Mouse (Mus musculus): ENCODE data around the gene Exosc7. TPM values are rescaled to one million over a fixed set of nuclear protein-coding genes. Genes with fewer than 3 reads are reported as not detected.

The Exosc7 gene
- total RNA-seq (2021) = 10 to 100 TPM; 38.4 to 40.1 TPM

DNA sequence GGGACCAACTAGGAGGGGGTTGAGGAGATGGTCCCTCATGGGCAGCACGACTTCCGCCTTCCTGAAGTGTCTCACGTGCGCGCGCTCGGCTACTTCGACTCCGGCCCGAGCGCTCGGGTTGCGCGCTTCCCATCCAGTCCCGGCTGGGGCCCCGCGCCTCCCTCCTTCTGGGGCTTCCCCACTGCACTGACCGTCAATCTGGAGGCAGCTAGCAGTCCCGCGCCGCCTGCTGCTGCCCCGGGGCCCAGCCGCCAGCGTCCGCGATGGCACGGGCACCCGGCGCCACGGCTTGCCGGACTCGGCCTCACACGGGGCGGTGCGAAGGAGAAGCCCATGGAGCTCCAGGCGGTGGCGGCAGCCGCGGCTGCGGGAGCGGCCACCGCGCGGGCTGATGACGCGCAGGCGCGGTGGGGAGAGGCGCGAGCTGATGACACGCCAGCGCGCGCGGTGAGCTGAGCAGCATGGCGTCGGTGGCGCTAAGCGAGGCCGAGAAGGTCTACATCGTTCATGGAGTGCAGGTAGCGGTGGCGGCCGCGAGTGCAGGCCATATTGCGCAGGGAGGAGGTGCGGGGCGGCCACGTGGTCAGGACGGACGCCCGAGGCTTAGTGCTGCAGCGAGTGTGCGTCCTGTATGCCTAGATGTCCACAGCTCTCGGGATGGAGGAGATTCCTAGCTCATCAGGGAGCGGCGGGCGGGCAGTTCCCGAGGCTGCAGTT, at the start of gene Exosc7, which contains the start of gene Zdhhc3:
Exosc7 (plus strand) TSS at position 411 of the 717 bp plus-strand sequence.
Zdhhc3 (minus strand) TSS at position 401 of the 717 bp plus-strand sequence.
- intact Hi-C loops (cut with DNase I) = no loop called here
- peak; percentile 81 to 92 for DNase-seq (ENCODE audit: extremely low spot score in 1 of 2, low spot score in 2 of 2)

GRCm38 (mm10) chr9:123079149-123079548, 33.9 kb upstream of the Exosc7 start:
- DNase-seq (ENCODE audit: extremely low spot score in 1 of 2, low spot score in 2 of 2) = no peak
- intact Hi-C loops (cut with DNase I) = no loop called here

DNA sequence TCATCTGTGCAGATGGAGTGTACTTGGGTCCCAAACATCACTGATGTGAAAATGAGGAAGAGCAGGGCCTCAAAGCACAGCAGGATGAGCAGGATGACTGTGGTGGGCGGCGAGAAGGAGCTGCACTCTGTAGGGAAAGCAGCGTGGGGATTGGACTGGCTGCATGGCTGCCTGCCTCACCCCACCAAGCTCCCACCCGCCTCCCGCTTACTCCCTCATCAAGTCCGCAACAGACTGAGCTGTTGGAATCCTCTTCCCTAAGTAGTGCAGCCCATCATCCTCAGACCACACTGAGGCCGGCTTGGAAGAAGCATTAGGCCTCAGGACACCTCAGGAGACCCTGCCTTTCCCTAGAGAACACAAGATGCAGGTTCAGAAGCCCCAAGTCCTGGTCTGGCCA, 32.7 kb upstream of the Exosc7 start:
- no peak for DNase-seq (ENCODE audit: extremely low spot score in 1 of 2, low spot score in 2 of 2)
- intact Hi-C loops (cut with DNase I) = no loop called here

DNA sequence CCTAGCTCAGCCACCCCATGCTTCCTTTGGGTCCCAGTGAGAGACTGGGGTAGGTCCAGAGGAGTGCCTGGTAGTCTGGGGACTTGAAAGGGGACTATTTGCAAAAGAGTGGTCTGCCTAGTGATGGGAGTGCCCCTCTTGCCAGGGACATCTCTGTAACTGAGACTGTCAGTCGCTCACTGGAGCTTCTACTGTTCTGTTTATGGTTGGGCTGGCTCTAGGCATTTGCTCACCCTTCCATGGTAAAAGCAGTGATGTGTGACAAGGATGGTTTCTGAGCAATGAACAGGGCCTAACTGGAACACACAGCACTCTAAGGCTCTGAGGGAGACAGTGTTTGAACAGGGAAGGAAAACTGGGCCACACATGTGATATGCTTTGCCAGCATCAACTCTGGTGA, 32.2 kb upstream of the Exosc7 start:
- intact Hi-C loops (cut with DNase I) = no loop called here
- DNase-seq (ENCODE audit: extremely low spot score in 1 of 2, low spot score in 2 of 2) = no peak

DNA sequence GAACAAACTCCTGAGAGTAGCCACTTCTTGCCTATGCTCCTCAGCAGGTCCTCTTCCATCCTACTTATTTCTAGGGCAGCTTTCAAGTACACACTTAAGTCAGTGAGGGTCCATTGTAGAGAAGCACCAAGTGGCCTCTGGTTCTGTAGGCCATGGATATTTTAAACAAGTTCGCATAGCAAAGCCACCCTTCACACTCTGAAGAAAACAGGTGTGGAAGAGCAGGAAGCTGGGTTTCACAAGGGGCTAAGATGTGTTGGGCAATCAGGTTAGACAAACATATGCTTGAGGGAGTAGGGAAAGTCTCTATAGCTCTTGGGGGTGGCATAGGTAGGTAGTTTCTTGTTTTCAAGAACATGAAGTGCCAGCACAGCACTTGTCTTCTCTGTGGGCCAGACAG, 27.6 kb upstream of the Exosc7 start:
- no peak for DNase-seq (ENCODE audit: extremely low spot score in 1 of 2, low spot score in 2 of 2)
- intact Hi-C loops (cut with DNase I) = no loop called here

GRCm38 (mm10) chr9:123087558-123087957, 25.5 kb upstream of the Exosc7 start:
- DNase-seq (ENCODE audit: extremely low spot score in 1 of 2, low spot score in 2 of 2) = no peak
- intact Hi-C loops (cut with DNase I) = no loop called here

GRCm38 (mm10) chr9:123090844-123091243, 22.2 kb upstream of the Exosc7 start:
- intact Hi-C loops (cut with DNase I) = no loop called here
- no peak for DNase-seq (ENCODE audit: extremely low spot score in 1 of 2, low spot score in 2 of 2)

DNA sequence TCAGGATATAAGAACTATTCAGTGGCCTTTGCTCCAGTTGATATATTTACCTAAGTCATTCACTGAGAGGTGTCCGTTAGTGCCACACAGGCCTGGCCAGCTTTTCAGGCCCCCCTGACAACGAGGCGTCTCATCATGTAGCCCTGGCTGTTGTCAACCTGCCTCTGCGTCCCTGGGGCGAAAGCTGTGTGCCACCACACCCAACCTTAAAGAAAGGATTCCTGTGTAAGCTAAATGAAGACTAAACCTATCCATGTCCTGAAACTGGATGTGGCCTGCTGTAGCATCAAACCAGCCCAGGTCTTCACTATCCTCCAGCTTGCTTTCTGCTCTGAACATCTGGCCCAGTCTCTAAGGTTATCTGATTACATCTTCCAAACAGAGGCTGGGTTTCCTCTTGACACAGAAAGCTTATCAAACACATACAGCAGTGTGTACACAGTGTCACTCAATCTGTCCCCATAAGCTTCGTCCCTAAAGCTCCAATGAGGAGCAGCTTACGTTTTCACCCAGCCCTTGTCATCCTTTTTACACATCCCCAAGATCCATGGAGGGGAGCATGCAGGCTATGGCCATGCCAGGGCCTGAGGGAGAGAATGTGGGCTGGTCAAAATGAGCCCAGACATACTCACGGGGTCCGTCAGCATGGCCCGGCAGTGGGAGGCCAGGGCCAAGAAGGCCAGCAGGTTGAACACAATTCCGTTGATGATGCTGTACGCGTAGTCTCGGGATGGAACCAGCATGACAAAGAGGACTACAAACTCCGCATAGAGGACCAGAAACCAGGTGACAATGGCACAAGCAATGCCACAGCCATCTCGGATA, 13.2 kb upstream of the Exosc7 start:
- DNase-seq (ENCODE audit: extremely low spot score in 1 of 2, low spot score in 2 of 2) = no peak
- intact Hi-C loops (cut with DNase I) = no loop called here

DNA sequence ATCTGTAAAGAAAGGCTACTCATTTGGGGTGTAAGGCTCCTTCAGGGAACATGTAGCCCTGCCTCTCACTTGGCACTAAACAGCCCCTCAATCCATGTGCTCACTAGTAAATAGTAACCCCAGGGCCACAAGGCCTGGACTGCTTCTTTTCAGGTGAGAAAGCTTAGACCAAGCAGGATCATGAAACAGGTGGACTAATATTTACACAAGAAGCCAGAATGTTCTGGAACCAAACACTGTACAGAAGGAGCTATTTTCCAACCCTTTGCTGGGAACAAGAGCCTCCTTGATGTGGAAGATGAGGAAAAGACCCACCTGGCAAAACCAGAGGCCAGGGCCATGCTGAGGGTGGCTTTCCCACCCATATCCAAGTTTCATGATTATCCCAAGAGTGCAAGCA, 9.6 kb upstream of the Exosc7 start:
- no peak for DNase-seq (ENCODE audit: extremely low spot score in 1 of 2, low spot score in 2 of 2)
- intact Hi-C loops (cut with DNase I) = no loop called here

DNA sequence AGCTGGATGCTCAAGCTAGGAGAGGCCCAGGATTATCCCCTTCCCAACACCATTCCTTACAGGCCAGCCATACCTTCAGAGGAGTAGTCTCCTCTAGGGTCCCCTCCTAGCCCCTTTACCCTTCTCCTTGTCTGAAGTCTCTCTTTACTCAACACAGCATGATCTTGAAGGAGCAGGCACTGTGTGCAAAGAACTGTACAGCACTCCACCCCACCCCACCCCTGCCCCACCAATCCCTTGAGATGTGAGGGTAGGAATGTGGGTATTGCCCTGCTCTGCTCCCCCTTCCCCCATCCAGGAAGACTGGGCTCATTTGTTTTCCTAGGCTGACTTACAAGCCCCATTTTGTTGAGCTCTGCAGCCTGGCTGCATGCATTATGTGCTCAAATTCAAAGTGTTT, 8.7 kb upstream of the Exosc7 start:
- DNase-seq (ENCODE audit: extremely low spot score in 1 of 2, low spot score in 2 of 2) = no peak
- intact Hi-C loops (cut with DNase I) = no loop called here

DNA sequence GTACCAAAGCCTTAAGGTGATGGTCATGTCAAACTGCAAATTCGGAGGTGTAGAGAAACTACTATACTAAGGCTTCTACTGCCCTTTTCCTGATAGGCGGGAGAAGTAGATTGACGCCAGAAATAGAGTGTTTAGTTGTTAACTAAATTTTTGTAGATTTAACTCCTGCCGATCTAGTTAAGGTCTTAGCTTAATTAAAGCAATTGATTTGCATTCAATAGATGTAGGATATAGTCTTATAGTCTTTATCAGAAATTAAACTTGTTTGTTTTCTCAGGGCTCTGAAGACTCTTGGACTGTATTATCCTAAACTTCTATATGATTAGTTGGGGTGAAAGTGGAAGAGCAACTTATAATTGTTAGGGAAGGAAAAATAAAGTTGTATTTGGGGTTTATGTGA, 5.8 kb upstream of the Exosc7 start:
- intact Hi-C loops (cut with DNase I) = no loop called here
- no peak for DNase-seq (ENCODE audit: extremely low spot score in 1 of 2, low spot score in 2 of 2)

DNA sequence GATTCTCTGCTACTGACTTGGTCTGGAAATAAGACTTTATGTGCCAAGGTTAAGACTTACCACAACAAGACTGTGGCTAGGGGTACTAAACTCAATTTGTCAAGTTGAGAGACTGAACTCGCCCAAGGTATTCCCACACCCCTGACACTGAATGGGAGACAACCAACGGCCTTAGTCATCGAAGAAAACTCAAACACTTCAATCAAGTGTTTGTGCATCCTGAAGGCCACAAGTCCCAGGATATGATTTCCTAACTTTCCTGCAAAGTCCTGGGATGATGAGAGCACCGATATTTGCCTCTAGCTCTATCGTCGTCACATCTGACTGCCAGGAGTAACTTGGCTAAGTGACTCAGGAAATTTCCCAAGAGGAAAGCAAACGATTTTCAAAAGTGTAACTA, 3.8 kb upstream of the Exosc7 start:
- intact Hi-C loops (cut with DNase I) = no loop called here
- DNase-seq (ENCODE audit: extremely low spot score in 1 of 2, low spot score in 2 of 2) = no peak

DNA sequence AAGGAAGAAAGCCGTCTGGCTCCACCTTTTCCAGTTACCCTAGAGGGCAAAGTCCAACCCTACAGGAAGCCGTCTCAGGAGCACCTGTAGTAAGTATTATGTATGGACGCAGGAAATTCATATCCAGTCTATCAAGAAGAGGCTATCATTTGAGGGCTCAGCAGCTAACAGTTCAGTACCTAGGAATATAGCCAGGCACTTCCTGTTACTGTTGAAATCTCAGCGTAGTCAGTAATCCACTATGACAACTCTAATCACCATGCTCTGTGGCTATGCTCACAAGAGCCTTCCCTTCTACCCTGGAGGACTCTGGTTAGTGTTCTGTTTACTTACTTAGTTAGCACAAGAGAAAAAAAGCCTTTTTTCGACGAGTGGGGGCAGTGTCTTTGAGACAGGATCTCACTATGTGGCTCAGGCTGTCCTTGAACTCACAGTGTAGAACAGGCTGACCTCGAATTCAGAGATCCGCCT, 1.2 kb upstream of the Exosc7 start:
- DNase-seq (ENCODE audit: extremely low spot score in 1 of 2, low spot score in 2 of 2) = no peak
- intact Hi-C loops (cut with DNase I) = no loop called here

- no peak for DNase-seq (ENCODE audit: extremely low spot score in 1 of 2, low spot score in 2 of 2)
- intact Hi-C loops (cut with DNase I) = no loop called here
Observed at GRCm38 (mm10) chr9:123113931-123114330, 916 bp downstream of the Exosc7 start.

DNA sequence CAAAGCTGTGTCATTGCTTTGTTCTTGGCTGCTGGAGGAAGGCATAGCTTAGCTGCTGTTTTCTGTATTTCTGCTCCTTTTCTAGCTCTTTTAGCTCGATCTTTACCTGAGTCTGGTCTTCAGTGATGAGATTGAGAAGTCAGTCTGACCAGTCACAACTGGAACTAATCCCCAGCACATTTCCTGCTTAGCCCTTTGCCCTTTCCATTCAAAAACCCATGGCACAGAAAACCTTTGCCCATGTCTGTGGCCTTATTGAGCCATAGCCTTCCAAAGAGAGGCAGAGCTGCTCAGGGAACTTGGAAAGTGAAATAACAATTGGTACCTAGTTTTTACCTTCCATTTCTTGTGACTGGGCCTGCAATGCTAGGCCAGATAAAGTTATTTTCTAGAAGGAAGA, 2.6 kb downstream of the Exosc7 start:
- intact Hi-C loops (cut with DNase I) = no loop called here
- no peak for DNase-seq (ENCODE audit: extremely low spot score in 1 of 2, low spot score in 2 of 2)

DNA sequence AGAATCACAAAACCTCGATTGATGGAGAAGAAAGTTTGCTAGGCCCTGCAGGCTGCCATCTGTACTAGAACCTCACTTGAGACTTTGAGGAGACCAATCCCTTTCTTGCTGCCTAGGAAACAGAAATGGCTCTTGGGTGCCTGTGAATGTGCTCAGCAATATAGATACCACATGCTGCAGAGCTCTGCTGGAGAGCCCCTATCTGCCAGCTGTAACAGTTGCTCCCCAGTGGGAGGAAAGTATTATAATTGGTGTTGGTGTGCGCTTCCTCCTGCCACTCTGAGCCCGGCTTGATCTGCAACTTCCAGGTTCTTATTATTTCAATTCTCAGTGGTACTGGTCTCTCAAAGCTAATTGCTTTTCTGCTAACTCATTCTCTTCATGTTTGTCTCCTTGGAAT, 10.0 kb downstream of the Exosc7 start:
- intact Hi-C loops (cut with DNase I) = no loop called here
- DNase-seq (ENCODE audit: extremely low spot score in 1 of 2, low spot score in 2 of 2) = no peak

DNA sequence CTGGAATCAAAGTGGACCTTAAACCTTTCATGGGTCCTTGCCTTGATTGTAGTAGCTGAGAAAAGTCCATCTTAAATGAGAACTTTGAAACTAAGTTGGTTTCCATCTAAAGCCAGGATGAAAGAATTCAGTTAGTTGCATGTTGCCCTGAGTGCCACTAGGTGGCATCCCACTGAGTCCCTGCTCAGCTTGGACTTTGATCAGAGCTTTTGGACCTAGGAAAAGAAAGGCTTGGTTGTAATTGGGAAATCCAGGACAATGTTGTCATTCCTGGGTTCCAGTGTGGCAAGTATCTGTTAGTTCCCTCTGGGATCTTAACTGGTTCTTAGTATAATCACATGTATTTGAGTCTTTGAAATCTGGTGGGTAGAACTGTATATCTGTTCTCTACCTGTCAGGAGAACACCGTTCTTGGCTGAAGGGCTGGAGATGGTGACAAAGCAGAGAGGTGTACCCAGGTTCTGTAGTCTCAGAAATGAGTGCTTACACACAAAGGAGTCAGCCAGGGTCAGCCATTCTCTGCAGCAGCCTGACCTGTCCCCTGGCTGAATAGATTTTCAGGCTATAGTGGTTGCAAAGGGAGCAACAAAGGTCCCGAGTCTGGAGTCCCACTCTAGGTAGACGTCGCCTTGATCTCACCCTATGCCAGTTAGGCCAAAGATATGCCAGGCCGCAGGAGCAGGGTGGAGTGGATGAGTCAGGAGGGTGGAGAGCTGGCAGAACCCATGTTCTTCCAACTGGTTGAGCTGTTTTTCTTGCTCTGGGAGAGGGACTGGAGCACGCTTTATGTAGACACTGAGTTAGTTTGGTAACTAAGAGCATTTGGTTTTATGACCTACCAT, 10.8 kb downstream of the Exosc7 start:
- intact Hi-C loops (cut with DNase I) = no loop called here
- DNase-seq (ENCODE audit: extremely low spot score in 1 of 2, low spot score in 2 of 2) = no peak

DNA sequence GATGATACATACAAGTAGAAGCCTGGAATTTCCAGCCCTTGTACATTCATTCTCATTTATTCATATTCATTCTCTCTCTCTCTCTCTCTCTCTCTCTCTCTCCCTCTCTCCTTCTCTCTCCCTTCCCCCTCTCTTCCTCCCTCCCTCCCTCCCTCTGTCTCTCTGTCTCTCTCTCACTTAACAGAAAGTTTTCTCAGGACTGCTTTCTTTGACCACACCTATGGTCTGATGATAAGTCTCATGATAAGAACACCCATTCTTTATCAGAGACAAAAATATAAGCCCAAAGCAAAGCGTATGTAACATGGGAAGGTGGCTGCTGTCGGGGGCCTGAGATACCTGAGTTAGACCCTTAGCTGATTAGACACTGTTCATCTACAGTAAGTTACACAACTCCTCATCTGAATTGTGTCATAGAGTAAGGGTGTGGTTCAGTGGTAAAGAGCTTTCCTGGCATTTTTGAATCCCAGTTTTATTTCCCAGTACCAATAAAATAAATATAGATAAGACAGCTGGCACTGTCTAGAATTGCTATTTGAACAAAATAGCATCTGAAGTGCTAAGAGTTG, 11.5 kb downstream of the Exosc7 start:
- intact Hi-C loops (cut with DNase I) = no loop called here
- no peak for DNase-seq (ENCODE audit: extremely low spot score in 1 of 2, low spot score in 2 of 2)

DNA sequence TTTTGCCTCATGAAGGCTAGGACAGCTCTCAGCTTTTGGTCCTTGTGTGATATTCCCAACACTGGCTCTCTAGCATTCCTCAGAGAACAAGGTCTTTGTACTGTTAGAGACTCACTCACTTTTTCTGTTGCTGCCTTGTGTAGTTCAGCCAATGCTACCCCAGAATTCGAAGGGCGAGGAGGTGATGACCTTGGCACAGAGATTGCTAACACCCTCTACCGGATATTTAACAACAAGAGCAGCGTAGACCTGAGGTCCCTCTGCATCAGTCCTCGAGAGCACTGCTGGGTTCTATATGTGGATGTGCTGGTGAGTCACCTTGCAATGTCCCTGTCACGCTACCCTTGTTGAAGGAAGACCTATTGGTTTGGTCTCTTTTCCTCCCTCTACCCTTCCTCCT, 14.6 kb downstream of the Exosc7 start:
- DNase-seq (ENCODE audit: extremely low spot score in 1 of 2, low spot score in 2 of 2) = no peak
- intact Hi-C loops (cut with DNase I) = no loop called here

All from left cerebral cortex, postnatal 10 days (tissue).